Mouse (Mus musculus) lung, adult 2 months (tissue): Measurements from ENCODE around the gene Jun.

Experiments
- CTCF ChIP-seq: fragments of 200-500 bp; IDR thresholded peaks from 2 replicates; pipeline ENCODE4 v1.5.1; 2011; ENCODE audit warnings: mild to moderate bottlenecking, low read length, control low read depth; ENCODE audit not compliant: insufficient read depth
- POLR2A ChIP-seq: fragments of 200-500 bp; IDR thresholded peaks from 2 replicates; pipeline ENCODE4 v1.6.1; 2011; ENCODE audit warnings: low read depth, mild to moderate bottlenecking, control low read depth, low read length, borderline replicate concordance; ENCODE audit errors: extremely low read depth

- peak; percentile 7; the same call in 1 of the 2 replicates for TF ChIP-seq CTCF
- peak; percentile 100 for TF ChIP-seq POLR2A
Observed at GRCm38 (mm10) chr4:95052025-95052899, at the start of gene Jun.
